Mouse (Mus musculus): ENCODE measurements around the gene Asphd1.

DNA sequence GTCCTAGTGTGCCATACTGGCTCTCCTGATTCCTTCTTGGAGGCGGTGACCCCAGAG is 26.3 kb upstream of the Asphd1 start, which contains the start of gene Cdipt:
- TF ChIP-seq CTCF (IDR thresholded peaks at IDR 0.05; ENCODE audit: low read depth) (no peak), EP300 (IDR thresholded peaks at IDR 0.05; ENCODE audit: low read depth) (no peak)

Data from liver, embryonic 14.5 days (tissue).